Mouse (Mus musculus): ENCODE data around the gene Arnt2. TPM values are rescaled to one million over a fixed set of nuclear protein-coding genes. Genes with fewer than 3 reads are reported as not detected.

Gene Arnt2
- polyA plus RNA-seq, 1 experiment, result 0.46 TPM

DNA sequence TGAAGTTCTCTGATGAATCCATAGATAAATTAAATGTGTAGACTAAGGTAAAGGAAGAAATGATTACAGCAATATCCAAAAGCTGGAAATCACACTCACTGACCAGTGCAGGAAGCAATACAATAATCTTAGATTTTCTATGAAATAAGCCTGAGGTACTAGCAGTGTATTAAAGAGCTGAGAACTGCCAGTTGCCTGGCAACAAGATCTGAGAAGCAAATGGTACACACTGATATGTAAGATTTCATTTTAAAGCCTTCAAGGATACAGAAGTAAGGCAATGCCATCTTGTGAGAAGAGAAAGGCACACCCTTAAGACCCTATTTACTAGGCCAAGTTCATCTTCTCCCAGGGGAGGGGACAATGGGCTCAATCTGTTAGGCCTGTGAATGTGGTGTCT, 59.4 kb downstream of the Arnt2 start:
- no peak for DNase-seq (ENCODE audit: low read depth, low spot score)

DNA sequence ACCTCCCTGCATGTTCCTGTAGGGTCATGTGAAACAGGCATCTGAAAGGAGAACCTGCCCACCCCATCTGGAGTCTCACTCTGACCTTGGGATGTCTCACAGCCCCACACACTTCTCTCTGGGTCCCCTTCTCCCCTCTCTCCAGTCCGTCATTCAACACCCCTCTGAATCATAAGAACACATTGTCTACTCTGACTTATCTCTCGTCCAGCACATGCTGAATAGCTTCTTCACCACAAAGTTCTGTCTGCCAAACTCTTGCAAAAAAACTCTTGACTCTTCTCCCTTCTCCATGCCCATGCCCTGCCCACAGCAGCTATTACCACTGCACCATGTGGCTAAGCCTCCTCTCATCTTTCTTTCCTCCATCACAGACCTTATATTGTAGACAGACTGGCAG, 60.0 kb downstream of the Arnt2 start:
- no peak for DNase-seq (ENCODE audit: low read depth, low spot score)
- 88% methylated on average over 2 of the region's 2 CpGs for WGBS

DNA sequence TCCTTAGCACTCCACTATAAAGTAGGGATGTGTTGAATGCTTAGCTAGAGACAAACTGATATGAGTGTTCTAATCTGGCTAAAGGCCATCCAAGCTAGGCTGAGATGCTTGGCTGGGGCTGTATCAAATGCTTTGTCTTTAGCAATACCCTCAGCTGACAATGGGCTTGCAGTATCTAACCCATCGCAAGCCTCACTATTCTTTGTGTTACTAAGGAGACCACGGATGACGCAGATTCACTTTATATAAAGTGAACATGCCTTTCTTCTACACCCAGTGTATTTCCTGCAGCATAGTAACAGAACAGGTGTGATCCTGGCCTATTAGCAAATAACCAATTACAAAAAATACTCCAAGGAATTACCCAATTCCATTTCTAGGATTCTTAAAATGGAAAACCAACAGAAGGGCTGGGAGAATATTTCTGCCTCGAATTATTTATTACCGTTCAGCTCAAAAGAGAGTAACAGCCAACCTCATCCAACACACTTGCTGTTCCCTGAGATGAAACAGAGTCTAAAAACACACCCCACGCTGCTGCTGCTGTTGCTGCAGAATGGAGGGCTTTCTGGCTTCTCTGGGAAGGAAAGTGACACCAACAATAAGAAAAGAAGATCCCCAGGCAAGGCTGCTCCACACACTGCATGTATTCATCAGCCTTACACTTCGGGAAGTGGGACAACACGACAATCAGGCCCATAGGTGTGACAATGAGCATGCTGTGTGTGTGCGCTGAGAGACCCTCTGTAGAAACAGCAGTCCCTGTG, 61.6 kb downstream of the Arnt2 start:
- DNase-seq (ENCODE audit: low read depth, low spot score), result no peak
- WGBS, result 87% methylated on average over 9 of the region's 9 CpGs

DNA sequence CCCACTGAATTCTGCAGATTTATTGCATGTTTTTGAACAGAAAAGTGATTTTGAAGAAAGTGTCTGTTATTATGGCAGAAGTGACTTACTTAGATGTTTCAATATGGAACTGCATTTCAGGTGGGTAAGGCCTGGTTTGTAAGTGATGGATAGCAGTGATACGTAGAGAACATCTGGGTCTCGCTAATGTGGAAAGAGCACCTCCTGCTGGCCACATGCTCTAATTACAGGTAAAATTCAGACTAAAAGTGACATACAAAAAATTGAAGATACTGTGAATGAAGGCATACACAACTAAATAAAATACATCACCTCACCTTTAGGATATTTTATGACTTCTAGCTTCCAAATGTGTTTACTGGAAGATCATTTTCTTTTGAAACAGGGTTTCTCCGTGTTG, 66.8 kb downstream of the Arnt2 start:
- DNase-seq (ENCODE audit: low read depth, low spot score), result no peak

DNA sequence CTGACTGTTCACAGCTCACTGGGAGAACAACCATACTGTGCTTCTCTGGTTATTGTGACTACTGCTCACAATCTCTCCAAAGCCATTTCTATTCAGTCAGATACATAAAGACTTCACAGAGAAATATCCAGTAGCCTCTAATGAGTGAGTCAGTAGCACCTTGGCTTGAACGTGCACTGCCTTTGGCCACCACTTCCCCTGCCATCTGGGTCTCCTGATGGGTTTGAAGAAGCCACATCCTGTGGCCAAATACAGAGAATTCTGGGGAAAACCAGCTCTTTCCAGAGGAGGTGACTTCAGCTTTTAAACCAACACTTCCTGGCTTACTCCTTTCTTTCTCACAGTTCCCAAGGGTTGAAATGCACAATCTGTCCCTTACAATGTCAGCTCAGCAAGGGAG, 69.0 kb downstream of the Arnt2 start:
- 70% methylated on average over 1 of the region's 1 CpGs for WGBS
- no peak for DNase-seq (ENCODE audit: low read depth, low spot score)

More for the DNA sequence above, 66.8 kb downstream of the Arnt2 start:
- WGBS, result 93% methylated on average over 3 of the region's 3 CpGs

DNA sequence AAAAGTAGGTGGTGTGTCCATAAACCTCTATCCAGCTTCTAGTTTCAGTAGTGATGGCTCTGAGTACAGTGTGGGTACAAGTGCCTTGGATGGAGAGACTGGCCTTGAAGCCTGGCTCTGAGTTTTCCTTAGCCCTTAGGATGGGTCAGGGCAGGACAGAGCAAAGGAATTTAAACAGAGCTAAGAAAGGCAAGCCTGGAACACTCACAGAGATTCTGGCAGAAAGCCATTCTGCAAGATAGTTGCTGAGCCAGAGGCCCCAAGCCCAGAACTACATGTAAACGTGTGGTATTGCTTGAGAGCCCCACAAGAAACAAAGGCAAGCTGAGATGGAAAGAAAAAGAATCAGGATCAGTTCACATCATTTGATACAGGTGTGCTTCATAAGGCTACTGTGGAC, 70.8 kb downstream of the Arnt2 start:
- 56% methylated on average over 1 of the region's 1 CpGs for WGBS
- DNase-seq (ENCODE audit: low read depth, low spot score), result no peak

DNA sequence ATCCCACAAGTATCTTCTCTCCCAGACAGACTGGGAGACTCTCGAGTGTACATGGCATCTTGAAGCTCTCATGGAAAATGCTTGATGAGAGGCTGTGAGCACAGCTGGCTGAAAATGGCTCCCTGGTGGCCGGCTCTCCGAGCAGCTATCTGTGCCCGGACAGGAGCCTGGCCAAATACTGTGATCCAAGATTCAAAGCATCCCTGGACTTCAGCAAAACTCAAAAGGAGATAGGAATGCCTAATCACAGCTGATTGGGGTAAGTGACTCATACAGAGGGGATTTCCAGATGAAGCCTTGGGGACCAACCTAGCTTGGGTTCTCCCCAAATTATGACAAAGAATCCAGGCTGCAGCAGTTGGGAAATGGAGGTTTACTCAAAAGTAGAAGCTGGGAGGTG, 72.2 kb downstream of the Arnt2 start:
- DNase-seq (ENCODE audit: low read depth, low spot score), result no peak
- 74% methylated on average over 4 of the region's 4 CpGs for WGBS

DNA sequence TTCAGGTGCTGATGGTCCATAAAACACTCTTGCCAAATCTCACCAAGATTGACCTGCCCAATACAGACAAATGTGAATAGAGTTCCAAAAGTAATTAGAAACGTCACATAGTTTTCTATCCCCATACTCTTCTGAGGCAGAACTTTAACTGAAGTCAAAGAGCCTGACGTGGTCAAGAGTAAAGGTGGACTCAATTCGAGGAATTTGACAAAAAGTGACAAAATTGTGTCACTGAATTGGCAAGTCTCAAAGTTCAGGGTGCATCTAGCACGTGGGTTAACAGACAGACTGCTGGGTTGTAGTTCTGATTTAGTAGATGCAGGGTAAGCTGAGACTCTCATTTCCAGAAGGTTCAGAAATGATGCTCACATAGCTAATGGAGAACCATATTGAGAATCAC, 73.1 kb downstream of the Arnt2 start:
- 73% methylated on average over 4 of the region's 4 CpGs for WGBS
- no peak for DNase-seq (ENCODE audit: low read depth, low spot score)

DNA sequence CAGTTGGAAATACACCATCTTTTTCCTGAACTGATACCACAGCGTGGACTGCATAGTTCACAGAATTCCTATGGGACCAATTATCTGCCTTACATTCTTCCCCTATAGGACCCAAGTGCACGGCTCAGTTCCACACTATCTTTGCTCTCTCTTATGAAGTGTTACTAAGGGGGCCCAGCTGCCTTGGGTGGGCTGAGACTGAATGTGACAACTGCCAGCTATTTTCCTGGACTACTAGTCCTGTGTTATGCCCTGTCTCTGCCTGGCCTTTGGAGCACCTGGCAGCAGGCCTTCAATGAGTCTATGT, 73.4 kb downstream of the Arnt2 start:
- 82% methylated on average over 2 of the region's 2 CpGs for WGBS
- DNase-seq (ENCODE audit: low read depth, low spot score), result no peak

DNA sequence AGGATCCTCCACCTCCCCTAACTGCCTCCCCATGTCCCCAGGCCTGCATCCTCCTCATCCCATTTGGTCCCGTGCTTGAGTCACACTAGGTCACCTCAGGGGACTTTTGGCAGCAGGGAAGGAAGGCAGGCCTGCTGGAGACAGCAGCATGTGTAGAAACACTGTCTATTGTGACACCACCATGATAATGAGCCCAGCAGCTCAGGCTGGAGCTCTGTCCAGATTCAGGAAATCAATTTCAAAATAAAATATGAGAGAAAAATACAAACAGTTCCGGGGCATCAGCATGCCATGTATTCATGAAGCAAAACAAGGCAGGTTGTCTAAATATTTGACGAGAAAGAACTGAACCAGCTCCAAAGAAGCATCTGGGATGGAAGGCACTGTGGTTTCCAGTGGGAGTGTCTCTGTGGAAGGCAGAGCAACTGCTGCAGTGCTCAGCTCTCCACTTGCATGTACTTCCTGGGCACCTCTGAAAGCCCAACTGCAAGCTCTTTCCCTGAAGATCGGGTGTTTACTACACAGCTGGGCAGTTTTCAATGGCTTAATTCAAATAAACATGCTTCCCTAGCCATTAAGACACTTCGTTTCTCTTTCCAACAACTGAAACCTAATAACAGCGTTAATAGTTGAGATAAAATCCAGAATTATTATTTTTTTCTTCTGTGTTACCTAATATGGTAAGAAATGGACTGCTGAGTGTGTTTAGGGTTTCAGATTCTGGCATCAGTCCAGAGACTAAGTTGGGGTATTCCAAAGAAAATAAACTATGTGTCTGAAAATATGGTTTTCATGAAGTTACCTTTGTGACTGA, 74.0 kb downstream of the Arnt2 start:
- WGBS, result 62% methylated on average over 6 of the region's 6 CpGs
- DNase-seq (ENCODE audit: low read depth, low spot score), result no peak

DNA sequence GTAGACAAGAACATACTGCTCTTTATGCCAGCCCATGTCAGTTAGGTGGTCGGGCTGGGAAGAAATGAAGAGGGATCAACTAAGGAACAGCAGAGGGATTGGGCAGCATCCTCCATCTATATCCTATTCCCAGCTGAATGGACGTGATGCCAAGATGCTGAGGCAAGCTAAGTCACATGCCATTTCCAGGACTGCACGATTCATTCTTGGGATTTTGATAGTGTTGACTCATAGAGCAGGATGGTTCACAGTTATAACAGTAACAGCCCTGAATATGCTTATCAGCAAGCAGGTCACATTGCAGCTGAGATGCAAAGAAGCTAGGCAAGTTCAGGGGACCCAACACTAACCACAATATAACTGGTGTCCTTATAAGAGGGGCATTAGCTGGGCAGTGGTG, 76.0 kb downstream of the Arnt2 start:
- DNase-seq (ENCODE audit: low read depth, low spot score), result no peak
- WGBS, result 73% methylated on average over 3 of the region's 3 CpGs

DNA sequence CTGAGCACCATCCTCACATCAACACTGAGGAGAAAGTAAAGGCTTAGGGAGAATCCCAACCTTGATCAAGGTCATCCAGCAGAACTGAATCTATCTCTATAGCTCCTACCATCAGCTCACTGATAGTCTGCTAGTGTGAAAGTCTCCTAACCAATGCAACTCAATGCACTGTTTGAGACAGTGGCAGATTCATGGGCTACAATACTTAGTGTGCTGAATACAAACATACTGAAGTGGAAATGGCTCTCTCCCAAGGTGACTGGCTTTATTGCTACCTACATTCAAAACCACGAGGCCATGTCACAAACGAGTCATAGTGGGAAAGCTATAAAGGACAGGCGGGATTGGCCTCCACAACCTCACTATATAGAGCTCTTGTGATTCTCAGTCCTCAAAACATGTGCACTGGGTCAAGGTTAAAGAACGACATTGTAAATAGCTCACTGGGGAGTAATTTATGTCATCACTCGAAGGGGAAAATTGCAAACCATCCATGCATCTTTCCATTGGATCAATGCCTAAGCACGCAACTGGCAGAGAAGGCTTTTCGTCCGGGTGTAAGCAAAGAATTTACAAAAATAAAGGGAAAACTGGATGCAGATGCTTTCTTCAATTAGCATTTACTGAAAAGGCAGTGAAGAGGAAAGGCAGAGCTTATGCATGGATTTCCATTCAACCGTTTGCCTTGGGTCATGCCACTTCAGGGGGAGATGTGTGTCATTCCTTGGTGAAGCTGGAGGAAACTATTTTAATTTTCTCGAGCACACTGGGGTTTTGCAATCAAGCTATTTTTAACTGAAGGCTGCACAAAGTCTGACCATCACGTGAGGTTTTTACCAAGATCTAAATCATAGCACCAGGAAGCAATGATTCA, 77.4 kb downstream of the Arnt2 start:
- WGBS, result 32% methylated on average over 11 of the region's 11 CpGs
- no peak for DNase-seq (ENCODE audit: low read depth, low spot score)

DNA sequence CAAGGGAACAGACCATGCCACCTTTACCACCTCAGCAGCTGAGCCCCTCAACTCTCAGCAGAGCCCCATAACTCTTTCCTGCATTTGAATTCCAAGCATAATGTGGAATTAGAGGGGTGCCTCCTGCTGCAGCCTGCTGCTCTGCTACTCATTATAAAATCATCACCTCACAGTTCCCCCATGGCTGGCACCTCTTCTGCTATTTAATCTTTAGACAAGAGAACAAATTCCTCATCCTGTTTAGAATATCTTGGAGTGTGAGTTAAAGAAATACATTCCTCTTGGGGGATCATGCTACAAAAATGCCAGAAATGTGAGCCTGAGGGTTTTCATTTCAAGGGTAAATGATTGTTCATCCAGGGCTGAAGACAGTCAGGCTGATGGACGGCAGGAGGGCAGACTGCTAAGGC, 80.8 kb downstream of the Arnt2 start:
- WGBS, result 62% methylated on average over 1 of the region's 1 CpGs
- DNase-seq (ENCODE audit: low read depth, low spot score), result no peak

DNA sequence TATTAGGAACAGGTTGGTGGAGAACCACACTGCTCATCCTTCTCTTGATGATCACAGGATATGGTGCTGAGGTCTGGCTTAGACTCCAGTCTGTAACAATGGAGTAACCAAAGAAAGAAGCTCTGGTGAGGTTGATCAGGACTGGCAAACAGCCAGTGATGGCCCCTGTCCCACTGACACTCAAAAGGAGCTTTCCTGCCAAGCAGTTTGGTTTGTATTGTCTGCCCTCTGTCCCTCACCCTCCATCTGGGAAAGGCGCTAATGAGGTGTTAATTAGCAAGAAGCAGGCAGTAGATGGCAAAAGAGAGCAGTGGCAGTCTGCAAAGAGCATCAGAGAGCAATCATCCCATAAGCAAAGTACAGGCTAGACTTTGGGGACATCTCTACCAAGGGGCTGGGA, 81.2 kb downstream of the Arnt2 start:
- 80% methylated on average over 1 of the region's 1 CpGs for WGBS
- no peak for DNase-seq (ENCODE audit: low read depth, low spot score)

DNA sequence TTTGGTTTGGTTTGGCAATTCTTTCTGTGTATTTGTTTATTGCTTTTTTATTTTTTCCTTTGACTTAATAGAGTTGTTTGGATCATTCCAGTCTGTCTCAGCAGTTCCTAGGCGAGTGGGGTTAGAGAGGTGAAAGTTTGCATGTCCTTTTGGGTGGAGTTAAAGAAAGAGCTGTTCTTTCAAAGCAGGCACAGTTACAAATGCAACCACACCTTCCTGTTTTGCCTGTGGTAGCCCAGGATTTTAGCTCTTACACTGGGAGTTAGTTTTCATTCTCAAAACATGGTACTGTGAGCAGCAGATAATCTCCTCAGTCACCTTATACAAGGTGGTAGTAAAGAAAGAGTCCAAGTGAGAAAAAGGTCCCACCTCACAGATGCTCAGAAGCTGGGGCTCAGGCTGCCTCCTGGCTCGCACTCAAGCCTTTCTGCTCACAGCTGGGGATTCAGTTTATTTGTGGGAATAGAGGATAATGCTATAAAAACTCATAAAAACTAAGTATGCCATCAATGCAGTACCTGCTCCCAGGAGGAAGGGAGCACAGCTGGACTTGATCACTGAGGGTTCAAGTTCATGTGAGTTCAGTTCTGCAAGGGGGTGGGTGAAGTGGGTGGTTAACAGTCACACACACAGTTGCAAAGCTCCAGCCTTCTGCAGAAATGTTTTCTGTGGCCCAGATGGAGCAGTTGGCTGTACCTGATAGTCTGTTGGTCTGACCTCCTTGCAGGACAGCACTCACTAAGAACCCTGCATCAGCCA, 84.2 kb downstream of the Arnt2 start:
- DNase-seq (ENCODE audit: low read depth, low spot score), result no peak
- WGBS, result 33% methylated on average over 2 of the region's 2 CpGs

DNA sequence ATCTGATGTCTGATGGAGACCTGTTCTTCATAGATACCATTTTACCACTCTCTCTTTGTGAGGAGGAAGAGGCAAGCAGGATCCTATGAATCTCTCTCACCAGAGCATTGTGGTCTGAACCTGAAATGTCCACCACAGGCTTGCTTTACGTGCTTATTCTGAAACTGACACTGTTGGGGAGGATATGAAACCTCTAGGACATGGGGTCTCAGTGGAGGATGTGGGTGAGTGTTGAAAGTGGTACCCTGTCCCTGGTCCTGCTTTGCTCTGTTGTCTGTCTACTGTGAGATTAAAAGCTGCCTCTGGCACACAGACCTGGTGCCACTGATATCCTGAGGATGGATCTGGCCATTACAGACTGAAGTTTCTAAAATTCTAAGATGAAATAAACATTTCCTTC, 88.4 kb downstream of the Arnt2 start:
- DNase-seq (ENCODE audit: low read depth, low spot score), result no peak
- 70% methylated on average over 1 of the region's 1 CpGs for WGBS

DNA sequence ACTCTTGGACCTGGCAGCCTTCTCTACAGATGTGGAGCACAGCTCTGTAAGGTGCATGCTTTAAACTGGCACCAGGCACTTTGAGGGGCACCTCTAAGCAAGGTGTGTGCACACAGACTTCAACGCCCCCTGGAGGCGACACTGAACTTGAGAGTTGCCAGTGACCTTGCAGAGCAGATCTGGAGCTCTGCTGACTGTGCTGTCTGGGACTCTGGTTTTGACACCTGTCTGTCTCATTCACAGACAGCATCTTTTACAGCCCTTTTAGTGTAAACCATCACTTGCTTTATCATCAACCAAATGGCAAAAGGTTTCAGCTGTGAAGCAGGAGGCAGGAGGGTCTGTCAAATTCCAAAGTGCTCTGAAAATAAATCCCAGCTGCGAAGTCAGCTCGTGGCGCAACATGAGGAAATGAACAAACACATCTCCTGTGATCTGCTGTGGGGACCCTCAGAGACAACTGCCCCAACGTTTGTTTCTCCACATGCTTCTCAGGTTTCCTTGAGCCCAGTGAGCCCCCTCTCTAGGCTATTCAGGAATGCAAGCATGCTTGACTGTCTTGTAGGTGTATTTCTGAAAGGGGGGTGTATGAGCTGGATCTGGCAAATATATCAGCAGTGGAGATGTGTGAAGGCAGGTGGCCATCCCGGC, 94.5 kb downstream of the Arnt2 start:
- 67% methylated on average over 7 of the region's 7 CpGs for WGBS
- no peak for DNase-seq (ENCODE audit: low read depth, low spot score)

DNA sequence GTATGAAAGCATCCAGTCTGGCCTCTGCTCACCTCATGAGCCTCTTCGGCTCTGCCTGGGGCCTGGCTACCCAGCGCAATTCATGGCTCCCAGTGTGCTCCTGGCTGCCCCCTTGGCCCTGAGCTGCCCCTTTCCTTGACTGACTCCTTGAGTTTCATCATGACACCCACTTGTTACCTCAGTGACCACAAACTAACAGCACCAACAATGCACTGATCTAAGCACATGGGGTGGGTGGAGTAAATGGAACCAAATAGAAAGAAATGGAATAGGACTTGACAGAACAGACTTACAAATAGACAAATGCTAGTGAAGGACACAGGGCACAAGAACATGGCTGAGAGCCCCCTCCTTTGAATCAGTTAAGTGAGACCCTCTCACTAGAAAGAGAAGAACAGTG, 95.2 kb downstream of the Arnt2 start:
- DNase-seq (ENCODE audit: low read depth, low spot score), result no peak
- WGBS, result 96% methylated on average over 2 of the region's 2 CpGs

DNA sequence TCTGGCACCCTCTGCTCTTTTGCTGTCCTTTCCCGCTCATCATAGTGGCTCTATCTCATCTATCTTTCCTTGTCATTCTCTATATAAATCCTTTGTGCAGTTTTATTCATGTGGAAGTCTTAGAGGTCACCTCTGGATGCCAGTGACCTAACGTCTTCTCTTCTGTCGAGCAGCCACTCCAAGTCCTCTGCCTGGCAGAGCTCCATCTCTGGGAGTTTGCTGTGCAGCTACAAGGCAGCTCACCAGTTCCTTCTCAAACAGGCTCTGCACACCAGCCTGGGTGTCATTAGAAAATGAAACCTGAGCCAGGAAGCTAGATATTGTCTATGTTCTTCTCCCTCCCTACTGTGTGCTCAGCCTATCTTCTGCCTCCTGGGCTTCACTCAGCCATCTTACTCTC, 98.4 kb downstream of the Arnt2 start:
- 65% methylated on average over 3 of the region's 3 CpGs for whole genome bisulfite sequencing
- DNase-seq (ENCODE audit: low read depth, low spot score), result no peak

All from large intestine, adult 2 months (tissue).